Mouse (Mus musculus) C2C12 (cell line): ENCODE measurements around the gene Stap2.

Source experiments
- CEBPB ChIP-seq: IDR thresholded peaks from one replicate; pipeline ENCODE4 v1.6.1; 2011; ENCODE audit warnings: low read depth, mild to moderate bottlenecking, control low read depth, moderate library complexity
- CTCF ChIP-seq: IDR thresholded peaks from one replicate; pipeline ENCODE4 v1.5.1; 2011; ENCODE audit not compliant: control insufficient read depth, insufficient read depth, insufficient read length
- FOSL1 ChIP-seq: IDR thresholded peaks from one replicate; pipeline ENCODE4 v1.8.0; 2011; ENCODE audit warnings: mild to moderate bottlenecking, low read length; ENCODE audit not compliant: poor library complexity, insufficient read depth, severe bottlenecking
- MAX ChIP-seq: IDR thresholded peaks from one replicate; pipeline ENCODE4 v1.6.1; 2011; ENCODE audit warnings: mild to moderate bottlenecking, control low read depth
- MYOD1 ChIP-seq: IDR thresholded peaks from one replicate; pipeline ENCODE4 v1.6.1; 2011; ENCODE audit warnings: low read depth; ENCODE audit not compliant: control insufficient read depth, insufficient read length
- MYOG ChIP-seq: IDR thresholded peaks from one replicate; pipeline ENCODE4 v1.6.1; 2011; ENCODE audit not compliant: control insufficient read depth, insufficient read length; ENCODE audit errors: extremely low read depth
- USF1 ChIP-seq: IDR thresholded peaks from one replicate; pipeline ENCODE4 v1.6.1; 2011; ENCODE audit warnings: low read depth, mild to moderate bottlenecking, control low read depth, moderate library complexity

GRCm38 (mm10) chr17:56010681-56011080, 5.3 kb upstream of the Stap2 start:
- TF ChIP-seq CEBPB: no peak
- peak; percentile 92 for TF ChIP-seq CTCF
- no peak for TF ChIP-seq MYOG
- no peak for TF ChIP-seq USF1
- TF ChIP-seq MAX: no peak
- TF ChIP-seq MYOD1: no peak
- no peak for TF ChIP-seq FOSL1
